Mouse (Mus musculus): ENCODE measurements around the gene Ddx39b.
A peak's percentile ranks its signal among the peaks of the same experiment; 100 is the strongest.

Gene Ddx39b

GRCm38 (mm10) chr17:35241305-35242014, at the start of gene Ddx39b:
Gene Ddx39b, plus strand, starts transcription at chr17:35241746.
- DNase-seq (ENCODE audit: low spot score): peak; percentile 81

GRCm38 (mm10) chr17:35192924-35193323, 48.6 kb upstream of the Ddx39b start:
- DNase-seq (ENCODE audit: low spot score): no peak

GRCm38 (mm10) chr17:35193881-35194843, 47.4 kb upstream of the Ddx39b start, which contains the start of gene Ltb:
Gene Ltb, plus strand, starts transcription at chr17:35194439.
- no peak for DNase-seq (ENCODE audit: low spot score)

GRCm38 (mm10) chr17:35194844-35195630, 46.5 kb upstream of the Ddx39b start:
- DNase-seq (ENCODE audit: low spot score): no peak

- DNase-seq (ENCODE audit: low spot score): peak; percentile 47
Measured at GRCm38 (mm10) chr17:35195631-35196320, 45.8 kb upstream of the Ddx39b start.

GRCm38 (mm10) chr17:35196321-35196641, 45.3 kb upstream of the Ddx39b start:
- no peak for DNase-seq (ENCODE audit: low spot score)

GRCm38 (mm10) chr17:35197126-35197525, 44.4 kb upstream of the Ddx39b start:
- no peak for DNase-seq (ENCODE audit: low spot score)

- DNase-seq (ENCODE audit: low spot score): no peak
Measured at GRCm38 (mm10) chr17:35198029-35198428, 43.5 kb upstream of the Ddx39b start.

GRCm38 (mm10) chr17:35198946-35199345, 42.6 kb upstream of the Ddx39b start:
- no peak for DNase-seq (ENCODE audit: low spot score)

GRCm38 (mm10) chr17:35200398-35200797, 41.1 kb upstream of the Ddx39b start:
- no peak for DNase-seq (ENCODE audit: low spot score)

- DNase-seq (ENCODE audit: low spot score): no peak
Measured at GRCm38 (mm10) chr17:35201128-35201527, 40.4 kb upstream of the Ddx39b start.

- no peak for DNase-seq (ENCODE audit: low spot score)
Measured at GRCm38 (mm10) chr17:35201787-35202186, 39.8 kb upstream of the Ddx39b start, which contains the start of gene Tnf. Gene Tnf, minus strand, starts transcription at chr17:35202007.

- no peak for DNase-seq (ENCODE audit: low spot score)
Measured at GRCm38 (mm10) chr17:35202442-35202841, 39.1 kb upstream of the Ddx39b start.

- no peak for DNase-seq (ENCODE audit: low spot score)
Measured at GRCm38 (mm10) chr17:35204494-35205379, 36.8 kb upstream of the Ddx39b start, which contains the start of gene Lta. Gene Lta, minus strand, starts transcription at chr17:35205351.

GRCm38 (mm10) chr17:35205380-35205769, 36.2 kb upstream of the Ddx39b start:
- DNase-seq (ENCODE audit: low spot score): no peak

GRCm38 (mm10) chr17:35209785-35210535, 31.6 kb upstream of the Ddx39b start:
- no peak for DNase-seq (ENCODE audit: low spot score)

- no peak for DNase-seq (ENCODE audit: low spot score)
Measured at GRCm38 (mm10) chr17:35210593-35210992, 31.0 kb upstream of the Ddx39b start.

- no peak for DNase-seq (ENCODE audit: low spot score)
Measured at GRCm38 (mm10) chr17:35213071-35213470, 28.5 kb upstream of the Ddx39b start.

GRCm38 (mm10) chr17:35218516-35219193, 22.9 kb upstream of the Ddx39b start:
- DNase-seq (ENCODE audit: low spot score): no peak

Data from urinary bladder, postnatal 10 days (tissue).